Mouse (Mus musculus) MEL (cell line): ENCODE measurements around the gene Lhfpl3. TPM values are rescaled to one million over a fixed set of nuclear protein-coding genes. Genes with fewer than 3 reads are reported as not detected.

Experiments
- DNase-seq: peaks from one replicate; pipeline ENCODE4 v3.0.0; 2011; ENCODE audit warnings: low read depth, low spot score
- H3K27ac ChIP-seq: 2 replicates; pipeline ENCODE4 v1.5.1; 2012; ENCODE audit warnings: low read depth, mild to moderate bottlenecking, control low read depth, low read length, moderate library complexity; ENCODE audit not compliant: control insufficient read depth
- H3K27me3 ChIP-seq, 2 experiments: fragments of 150-350 bp in 1 of 2; sonication (generic) in 1 of 2; 2 replicates each; pipeline ENCODE4 v1.6.1; 2012; ENCODE audit warnings: low read length in 2 of 2, mild to moderate bottlenecking in 2 of 2, improper control_type of control experiment in 1 of 2, moderate library complexity in 1 of 2; ENCODE audit not compliant: insufficient read depth in 2 of 2, control insufficient read depth in 1 of 2
- H3K36me3 ChIP-seq, 2 experiments: 2 replicates each; pipeline ENCODE4 v1.6.1; 2012 to 2014; ENCODE audit warnings: low read length in 2 of 2, improper control_type of control experiment in 1 of 2, inconsistent platforms in 1 of 2, mild to moderate bottlenecking in 1 of 2; ENCODE audit not compliant: insufficient read depth in 2 of 2, control insufficient read depth in 1 of 2
- H3K4me1 ChIP-seq, 2 experiments: fragments of 150-350 bp in 1 of 2; sonication (generic) in 1 of 2; 2 replicates each; pipeline ENCODE4 v1.6.1; 2012; ENCODE audit warnings: low read length in 2 of 2, improper control_type of control experiment in 1 of 2, mild to moderate bottlenecking in 1 of 2; ENCODE audit not compliant: insufficient read depth in 2 of 2, control insufficient read depth in 1 of 2
- H3K4me3 ChIP-seq, 2 experiments: fragments of 150-350 bp in 1 of 2; sonication (generic) in 1 of 2; 2 replicates each; pipeline ENCODE4 v1.5.1; 2012; ENCODE audit warnings: low read depth in 2 of 2, low read length in 2 of 2, mild to moderate bottlenecking in 2 of 2, moderate library complexity in 2 of 2, control low read depth in 1 of 2, improper control_type of control experiment in 1 of 2; ENCODE audit not compliant: control insufficient read depth in 1 of 2, insufficient read depth in 1 of 2
- H3K79me2 ChIP-seq: 2 replicates; pipeline ENCODE4 v1.6.1; 2012; ENCODE audit warnings: mild to moderate bottlenecking, low read length, moderate library complexity; ENCODE audit not compliant: control insufficient read depth, poor library complexity, insufficient read depth
- H3K9ac ChIP-seq: 2 replicates; pipeline ENCODE4 v1.6.1; 2012; ENCODE audit warnings: low read depth, mild to moderate bottlenecking, control low read depth, low read length, moderate library complexity; ENCODE audit not compliant: control insufficient read depth, poor library complexity, severe bottlenecking
- H3K9me3 ChIP-seq: fragments of 150-350 bp; sonication (generic); replicated peaks from 2 replicates; pipeline ENCODE4 v1.6.1; 2012; ENCODE audit warnings: mild to moderate bottlenecking, low read length, improper control_type of control experiment, moderate library complexity; ENCODE audit not compliant: insufficient read depth
- CHD1 ChIP-seq: IDR thresholded peaks from 2 replicates; pipeline ENCODE4 v1.6.1; 2012; ENCODE audit warnings: low read depth, mild to moderate bottlenecking, inconsistent platforms, low read length, improper control_type of control experiment
- CTCF ChIP-seq, 3 experiments: IDR thresholded peaks in 2 of 3; conservative IDR thresholded peaks in 1 of 3; 2 replicates each; pipeline ENCODE4 v1.5.1; 2011 to 2012; ENCODE audit warnings: low read length in 3 of 3, low read depth in 2 of 3, mild to moderate bottlenecking in 2 of 3, improper control_type of control experiment in 1 of 3, inconsistent platforms in 1 of 3, mixed read lengths in 1 of 3, moderate library complexity in 1 of 3; ENCODE audit not compliant: control insufficient read depth in 1 of 3, insufficient read depth in 1 of 3, poor library complexity in 1 of 3, severe bottlenecking in 1 of 3
- ELF1 ChIP-seq: IDR thresholded peaks from 2 replicates; pipeline ENCODE4 v1.6.1; 2014; ENCODE audit warnings: low read depth, mild to moderate bottlenecking, inconsistent platforms, low read length, improper control_type of control experiment, moderate library complexity
- GATA1 ChIP-seq: IDR thresholded peaks from 2 replicates; pipeline ENCODE4 v1.6.1; 2011; ENCODE audit warnings: low read depth, low read length, improper control_type of control experiment
- KAT2A ChIP-seq: conservative IDR thresholded peaks from 2 replicates; pipeline ENCODE4 v1.6.1; 2012; ENCODE audit warnings: low read depth, low read length, improper control_type of control experiment, inconsistent platforms
- MAFK ChIP-seq: IDR thresholded peaks from 2 replicates; pipeline ENCODE4 v1.6.1; 2011; ENCODE audit warnings: low read depth, mild to moderate bottlenecking, low read length, improper control_type of control experiment, borderline replicate concordance
- MEF2A ChIP-seq: IDR thresholded peaks from 2 replicates; pipeline ENCODE4 v1.6.1; 2014; ENCODE audit warnings: low read depth, mild to moderate bottlenecking, inconsistent platforms, low read length, improper control_type of control experiment; ENCODE audit not compliant: poor library complexity, insufficient replicate concordance, severe bottlenecking; ENCODE audit errors: extremely low read depth
- NELFE ChIP-seq: IDR thresholded peaks from 2 replicates; pipeline ENCODE4 v1.6.1; 2011; ENCODE audit warnings: low read depth, low read length, improper control_type of control experiment
- POLR2AphosphoS2 ChIP-seq: IDR thresholded peaks from 2 replicates; pipeline ENCODE4 v1.6.1; 2011; ENCODE audit warnings: low read length, improper control_type of control experiment
- POLR2AphosphoS5 ChIP-seq: IDR thresholded peaks from 2 replicates; pipeline ENCODE4 v1.6.1; 2012; ENCODE audit warnings: low read depth, borderline replicate concordance, mild to moderate bottlenecking, inconsistent platforms, low read length, moderate library complexity, mixed read lengths
- SIN3A ChIP-seq: IDR thresholded peaks from 2 replicates; pipeline ENCODE4 v1.6.1; 2012; ENCODE audit warnings: low read length, improper control_type of control experiment, inconsistent platforms
- TAL1 ChIP-seq: IDR thresholded peaks from 2 replicates; pipeline ENCODE4 v1.6.1; 2012; ENCODE audit warnings: mild to moderate bottlenecking, inconsistent platforms, low read length, moderate library complexity, mixed read lengths
- TCF12 ChIP-seq: IDR thresholded peaks from 2 replicates; pipeline ENCODE4 v1.6.1; 2014; ENCODE audit warnings: low read depth, mild to moderate bottlenecking, inconsistent platforms, low read length, improper control_type of control experiment, moderate library complexity
- UBTF ChIP-seq: IDR thresholded peaks from 2 replicates; pipeline ENCODE4 v1.6.1; 2012; ENCODE audit warnings: low read depth, mild to moderate bottlenecking, inconsistent platforms, low read length, improper control_type of control experiment, moderate library complexity, borderline replicate concordance; ENCODE audit not compliant: insufficient read depth
- ZKSCAN1 ChIP-seq: IDR thresholded peaks from 2 replicates; pipeline ENCODE4 v1.6.1; 2012; ENCODE audit warnings: low read depth, mild to moderate bottlenecking, inconsistent platforms, low read length, improper control_type of control experiment, moderate library complexity
- polyA plus RNA-seq, 2 experiments: library from polyadenylated mRNA; stranded (reverse) in 1 of 2; unstranded in 1 of 2; fragments of >175 nt in 1 of 2; fragments of >200 nt in 1 of 2; gene quantifications; 2 replicates each; pipeline versions ENCODE4 v1.2.1 to v1.2.4; 2012; ENCODE audit warnings: low replicate concordance in 2 of 2, low read depth in 1 of 2; ENCODE audit not compliant: insufficient read length in 2 of 2, insufficient read depth in 1 of 2, missing spikeins in 1 of 2
- total RNA-seq: library from RNA; depleted of rRNA; stranded (reverse); fragments of 300-350 nt; gene quantifications from 2 replicates; pipeline ENCODE4 v1.2.3, GENCODE M21; 2012

The Lhfpl3 gene
- total and polyA plus RNA-seq, 3 experiments = not detected

DNA sequence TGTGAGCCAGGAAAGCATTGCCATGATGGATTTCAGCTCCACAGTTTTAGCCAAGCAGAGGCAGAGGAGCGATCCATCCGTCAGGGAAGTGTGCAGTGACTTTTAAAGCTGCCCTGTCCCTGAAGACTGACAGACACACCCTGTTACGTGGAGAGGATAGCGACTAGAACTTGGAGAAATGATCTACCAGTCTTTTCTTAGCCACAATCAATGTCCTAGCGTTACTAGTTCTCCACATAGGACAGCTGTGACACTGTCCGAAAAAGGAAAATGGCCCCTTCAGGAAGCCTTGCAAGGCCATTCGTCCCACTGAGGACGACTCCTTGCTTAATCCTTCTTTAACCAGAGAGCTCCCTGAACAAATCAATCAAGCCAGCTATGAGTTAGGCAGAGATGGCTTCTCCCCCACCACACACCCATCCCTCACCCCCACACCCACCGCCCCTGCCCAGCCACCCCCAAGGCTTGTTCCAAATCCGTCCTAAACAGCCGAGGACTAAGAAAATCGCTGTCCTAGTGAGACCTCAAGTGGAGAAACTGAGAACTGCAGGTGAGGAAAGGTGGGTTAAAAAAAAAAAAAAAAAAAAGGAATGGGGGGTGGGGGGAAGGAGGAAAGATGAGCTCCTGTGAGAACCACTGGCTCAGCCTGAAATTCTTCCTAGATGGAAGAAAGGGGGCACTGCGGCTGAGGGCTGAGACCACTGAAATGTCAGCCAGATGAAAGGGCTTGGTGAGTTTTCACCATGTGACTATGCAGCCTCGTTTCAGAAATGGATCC, 479.1 kb downstream of the Lhfpl3 start (continued):
- no peak for TF ChIP-seq KAT2A
- no peak for TF ChIP-seq MEF2A
- TF ChIP-seq, all 39 proteins: peak for 7

- no peak for DNase-seq
- no peaks in the 10 kb centered on the region for H3K79me2 ChIP-seq
- no peak overlapping the region for H3K9ac ChIP-seq
- TF ChIP-seq MAFK (no peak), CHD1 (no peak), UBTF (no peak), TCF12 (no peak), SIN3A (no peak), CTCF (IDR thresholded peaks at IDR 0.05 in 2 of 3, conservative IDR thresholded peaks at IDR 0.05 in 1 of 3; ENCODE audit: control insufficient read depth in 1 of 3, insufficient read depth in 1 of 3, low read depth in 2 of 3, low read length in 3 of 3, poor library complexity in 1 of 3, severe bottlenecking in 1 of 3) (no peak), POLR2AphosphoS2 (no peak), MEF2A (no peak), KAT2A (no peak), ELF1 (no peak), POLR2AphosphoS5 (no peak), TAL1 (no peak), GATA1 (no peak), NELFE (no peak)
- H3K27ac ChIP-seq = no peak overlapping the region
- no peak overlapping the region for H3K4me3 ChIP-seq
- H3K27me3 ChIP-seq = peaks cover 0 to 2% of the 10 kb centered on the region in 2 experiments; a peak in 1 of 4 replicates
- H3K9me3 ChIP-seq = no peaks in the 10 kb centered on the region
- no peaks in the 10 kb centered on the region for H3K36me3 ChIP-seq
- H3K4me1 ChIP-seq = 0 out of 4 replicates have a peak, but pooled peaks cover 0 to 2% of the 10 kb centered on the region in 2 experiments
These were observed 479.8 kb downstream of the Lhfpl3 start for GRCm38 (mm10) chr5:23225621-23226020.

GRCm38 (mm10) chr5:23226753-23227152, 480.9 kb downstream of the Lhfpl3 start:
- Histone ChIP-seq H3K79me2 (no peaks in the 10 kb centered on the region), H3K27ac (no peak overlapping the region), H3K4me3 (no peak overlapping the region), H3K27me3 (peaks cover 0 to 2% of the 10 kb centered on the region in 2 experiments; a peak in 1 of 4 replicates), H3K4me1 (0 out of 4 replicates have a peak, but pooled peaks cover 0 to 2% of the 10 kb centered on the region in 2 experiments), H3K36me3 (no peaks in the 10 kb centered on the region), H3K9me3 (no peaks in the 10 kb centered on the region), H3K9ac (no peak overlapping the region)
- no peak for DNase-seq
- TF ChIP-seq GATA1 (peak; percentile 44; the same call in 1 of the 2 replicates), ZKSCAN1 (no peak)
